Mouse (Mus musculus) WW6 (cell line): ENCODE measurements at regions not wholly inside any gene's neighbourhood (a gene's known extent, or its start where the extent isn't known, plus 50 kb on each side); places are given as distances from the start of the nearest gene placed in this dataset.
"Not testable (repeated sequence)": the region's sequence is repeated elsewhere in the genome, so short reads cannot be mapped to it uniquely, and the experiment has no call there.

ENCODE experiments used
- DNase-seq: peaks from one replicate; pipeline ENCODE4 v3.0.0-alpha.2; 2013; ENCODE audit warnings: low read depth, low spot score

- peak; percentile 16 for DNase-seq
Measured at GRCm38 (mm10) chr2:16811401-16812281, 455.5 kb downstream of the Plxdc2 start.

GRCm38 (mm10) chr2:16820442-16820841, 464.3 kb downstream of the Plxdc2 start:
- DNase-seq = no peak

- no peak for DNase-seq
Measured at GRCm38 (mm10) chr2:16824681-16825230, 468.7 kb downstream of the Plxdc2 start.

GRCm38 (mm10) chr2:16827266-16827665, 471.2 kb downstream of the Plxdc2 start:
- DNase-seq = no peak

GRCm38 (mm10) chr2:16835960-16836359, 479.9 kb downstream of the Plxdc2 start:
- no peak for DNase-seq

GRCm38 (mm10) chr2:16838718-16839117, 482.6 kb downstream of the Plxdc2 start:
- DNase-seq = peak; percentile 1

GRCm38 (mm10) chr2:16849916-16850315, 493.8 kb downstream of the Plxdc2 start:
- DNase-seq = no peak

- no peak for DNase-seq
Measured at GRCm38 (mm10) chr2:16860056-16860455, 504.0 kb downstream of the Plxdc2 start.

- DNase-seq = no peak
Measured at GRCm38 (mm10) chr2:16866163-16866852, 510.2 kb downstream of the Plxdc2 start.

GRCm38 (mm10) chr2:16892381-16892780, 536.3 kb downstream of the Plxdc2 start:
- DNase-seq = not testable (repeated sequence)

GRCm38 (mm10) chr2:16909246-16910038, 553.3 kb downstream of the Plxdc2 start:
- DNase-seq = no peak

GRCm38 (mm10) chr2:16914633-16915032, 558.5 kb downstream of the Plxdc2 start:
- no peak for DNase-seq

GRCm38 (mm10) chr2:16929974-16930373, 573.9 kb downstream of the Plxdc2 start:
- DNase-seq = no peak

GRCm38 (mm10) chr2:16959432-16959831, 603.3 kb downstream of the Plxdc2 start:
- no peak for DNase-seq

GRCm38 (mm10) chr2:16977380-16977779, 621.3 kb downstream of the Plxdc2 start:
- DNase-seq = no peak

- no peak for DNase-seq
Measured at GRCm38 (mm10) chr2:16982823-16983222, 626.7 kb downstream of the Plxdc2 start.

GRCm38 (mm10) chr2:16983583-16984221, 627.6 kb downstream of the Plxdc2 start:
- DNase-seq = no peak
